Mouse (Mus musculus) intestine, embryonic 14.5 days (tissue): ENCODE data around the gene Smyd1. TPM values are rescaled to one million over a fixed set of nuclear protein-coding genes. Genes with fewer than 3 reads are reported as not detected.

Source experiments
- ATAC-seq: fragments of 200-750 bp; cut with Nextera tagmentation; replicated peaks from 2 replicates; pipeline ENCODE4 v1.8.0; 2017; ENCODE audit warnings: low read depth, moderate number of reproducible peaks, moderate TSS enrichment, moderate library complexity; ENCODE audit not compliant: low FRiP score, low TSS enrichment
- DNase-seq: peaks from one replicate; pipeline ENCODE4 v3.0.0-alpha.2; 2018; ENCODE audit warnings: low spot score
- H3K27ac ChIP-seq: fragments of 300-500 bp; sonication (generic); 2 replicates; pipeline ENCODE4 v1.5.1; 2014; ENCODE audit warnings: low read depth, mild to moderate bottlenecking, control low read depth
- H3K27me3 ChIP-seq: fragments of 300-500 bp; sonication (generic); replicated peaks from 2 replicates; pipeline ENCODE4 v1.6.1; 2014; ENCODE audit warnings: low read length, control low read depth; ENCODE audit not compliant: control insufficient read depth, insufficient read depth
- H3K36me3 ChIP-seq: fragments of 300-500 bp; sonication (generic); 2 replicates; pipeline ENCODE4 v1.6.1; 2014; ENCODE audit warnings: low read length, control low read depth; ENCODE audit not compliant: control insufficient read depth, insufficient read depth
- H3K4me1 ChIP-seq: fragments of 300-500 bp; sonication (generic); replicated peaks from 2 replicates; pipeline ENCODE4 v1.6.1; 2014; ENCODE audit warnings: low read length, control low read depth, mixed read lengths; ENCODE audit not compliant: control insufficient read depth, insufficient read depth
- H3K4me2 ChIP-seq: fragments of 300-500 bp; sonication (generic); 2 replicates; pipeline ENCODE4 v1.6.1; 2014; ENCODE audit warnings: low read length
- H3K4me3 ChIP-seq: fragments of 300-500 bp; sonication (generic); 2 replicates; pipeline ENCODE4 v1.5.1; 2014; ENCODE audit warnings: low read depth, low read length, control low read depth, mixed read lengths
- H3K9ac ChIP-seq: fragments of 300-500 bp; sonication (generic); 2 replicates; pipeline ENCODE4 v1.6.1; 2014; ENCODE audit warnings: mild to moderate bottlenecking, low read length
- H3K9me3 ChIP-seq: fragments of 300-500 bp; sonication (generic); 2 replicates; pipeline ENCODE4 v1.6.1; 2016; ENCODE audit warnings: low read length, control low read depth; ENCODE audit not compliant: control insufficient read depth
- WGBS: fragments of 180-500 bp; shearing (Covaris S2); extraction: QIAGEN DNeasy Blood & Tissue Kit; methylation state at CpG from one replicate; pipeline ENCODE4 v1.1.7; 2014; 5-methylcytosine and 5-hydroxymethylcytosine counted together
- microRNA-seq: library from miRNA; unstranded; fragments of <30 nt; microRNA quantifications from one replicate; pipeline ENCODE4, GENCODE M21; 2016
- polyA plus RNA-seq: library from polyadenylated mRNA; unstranded; fragments of >200 nt; fragmentation: Nextera tagmentation; extraction: Ambion mirVana; gene quantifications from 2 replicates; pipeline ENCODE4 v1.2.1, GENCODE M21; 2014

The Smyd1 gene
- polyA plus RNA-seq, 1 experiment from 2014 or later = 0.78 TPM

DNA sequence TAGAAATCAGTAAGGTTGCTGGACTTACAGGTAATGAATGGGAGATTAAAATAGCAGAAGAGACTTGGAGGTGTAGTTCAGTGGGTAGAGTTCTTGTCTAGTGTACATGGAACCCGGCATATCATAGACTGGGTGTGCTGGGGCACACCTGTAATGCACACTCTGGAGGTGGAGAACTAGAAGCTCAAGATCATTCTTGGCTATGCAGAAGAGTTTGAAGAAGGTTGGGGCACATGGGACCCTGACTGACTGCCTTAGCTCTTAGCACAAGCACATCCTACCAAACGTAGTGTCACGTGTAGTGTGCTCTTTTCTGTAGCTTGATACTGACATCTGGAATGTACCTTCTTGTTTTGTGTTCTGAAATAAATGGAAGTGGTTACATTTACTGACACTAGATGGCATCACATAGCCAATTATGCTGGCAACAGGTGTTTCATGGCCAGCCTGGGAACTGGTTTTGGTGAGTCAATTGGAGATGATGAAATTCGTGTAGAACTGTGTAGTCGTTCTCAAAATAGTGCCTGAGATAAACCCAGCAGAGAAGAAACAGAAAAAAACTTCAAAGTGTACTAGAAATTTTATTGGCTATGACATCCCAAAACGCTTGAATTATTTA lies 155.4 kb downstream of the Smyd1 start:
- Histone ChIP-seq H3K4me3 (no peak overlapping the region), H3K9ac (no peak overlapping the region), H3K4me2 (no peak overlapping the region), H3K27me3 (no peaks in the 10 kb centered on the region), H3K27ac (no peak overlapping the region), H3K36me3 (no peaks in the 10 kb centered on the region), H3K4me1 (no peaks in the 10 kb centered on the region), H3K9me3 (no peaks in the 10 kb centered on the region)
- WGBS = 32% methylated on average over 6 of the region's 6 CpGs
- ATAC-seq = peak; percentile 77
- no peak for DNase-seq

DNA sequence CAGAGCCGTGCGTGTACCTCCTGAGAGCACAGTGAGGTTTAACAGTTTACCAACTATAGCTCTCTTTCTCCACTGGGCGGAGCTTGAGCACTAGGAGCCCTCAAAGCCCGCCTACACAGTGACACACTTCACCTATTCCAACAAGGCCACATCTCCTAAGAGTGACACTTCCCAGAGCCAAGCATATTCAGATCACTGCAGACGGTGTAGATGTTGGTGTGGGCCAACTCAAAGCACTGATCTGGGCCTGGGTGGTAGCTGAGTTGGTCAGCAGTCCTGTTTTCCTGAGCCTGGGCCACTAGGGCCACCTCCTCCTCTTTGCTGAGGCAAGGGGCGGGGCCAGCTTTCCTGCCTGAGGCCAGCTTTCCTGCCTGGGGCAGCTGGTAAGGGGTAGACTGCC lies 157.6 kb downstream of the Smyd1 start:
- no peak for DNase-seq
- WGBS = 32% methylated on average over 6 of the region's 6 CpGs
- Histone ChIP-seq H3K36me3 (no peaks in the 10 kb centered on the region), H3K27ac (no peak overlapping the region), H3K27me3 (no peaks in the 10 kb centered on the region), H3K4me1 (no peaks in the 10 kb centered on the region), H3K9ac (no peak overlapping the region), H3K4me3 (no peak overlapping the region), H3K4me2 (no peak overlapping the region), H3K9me3 (no peaks in the 10 kb centered on the region)
- ATAC-seq = no peak; the same call in 1 of the 2 replicates

Small RNA genes lying within 50 kb of the gene (microRNA-seq; reads per million reads assigned to microRNA genes)
- 19.9 reads per million, percentile 46 among the genes with 10 or more reads in this experiment for gene Mir8112

Other genes starting within 250 kb of the Smyd1 start
- 21.5 and 23.0 TPM in 2 replicates for gene Thnsl2, start 177.8 kb downstream of the Smyd1 start, polyA plus RNA-seq
- gene Fabp1, start 122.4 kb downstream of the Smyd1 start, polyA plus RNA-seq = 97.8 and 153 TPM in 2 replicates
- 49.6 and 55.7 TPM in 2 replicates for gene Krcc1, start 50.6 kb downstream of the Smyd1 start, polyA plus RNA-seq
- 0.16 TPM in 1 of 2 replicates, not detected in the other for gene Cd8b1, start 555 bp upstream of the Smyd1 start, polyA plus RNA-seq
- not detected in 2 replicates for gene Cd8a, start 51.2 kb upstream of the Smyd1 start, polyA plus RNA-seq
- gene Rmnd5a, start 118.4 kb upstream of the Smyd1 start, polyA plus RNA-seq = 9.0 and 10.0 TPM in 2 replicates
- gene Rnf103, start 171.7 kb upstream of the Smyd1 start, polyA plus RNA-seq = 26.8 and 29.7 TPM in 2 replicates
- gene Chmp3, start 221.6 kb upstream of the Smyd1 start, polyA plus RNA-seq = 64.1 and 70.1 TPM in 2 replicates